Comparison of ENCODE assay signal across 22 mouse cellular contexts in genomic region chr2:181930037-181930436, GRCm38 (mm10).
DNase-seq lines count a peak whose midpoint lies in the region; ATAC-seq lines count a peak whose summit lies in the region.
"Had no signal": no experiment of that assay in that cellular context is flagged by ENCODE, and none has a peak within 500 bp of the region (broad histone marks: within the 10 kb centered on the region; RNA-seq: fewer than 3 reads in every experiment).

No protein-coding gene starts in this region.

- H3K9me3 ChIP-seq in hindbrain, embryonic 12.5 days (replicated peaks), result no peaks in the 10 kb centered on the region
- no peaks in the 10 kb centered on the region for H3K9me3 ChIP-seq in hindbrain, embryonic 16.5 days (ENCODE audit: control insufficient read depth, low read length)
- H3K9me3 ChIP-seq in midbrain, embryonic 12.5 days, result no peaks in the 10 kb centered on the region
- H3K9me3 ChIP-seq in midbrain, embryonic 13.5 days, result no peaks in the 10 kb centered on the region
- H3K9me3 ChIP-seq in forebrain, embryonic 10.5 days, result no peaks in the 10 kb centered on the region
- H3K9me3 ChIP-seq: G1E; heart, embryonic 10.5 days; limb, embryonic 12.5 days; liver, embryonic 13.5 days; lung, embryonic 15.5 days had no signal

- no peaks in the 10 kb centered on the region for H3K36me3 ChIP-seq in hindbrain, embryonic 12.5 days
- H3K36me3 ChIP-seq in hindbrain, embryonic 16.5 days (ENCODE audit: control insufficient read depth, insufficient read depth, low read length), result no peaks in the 10 kb centered on the region
- H3K36me3 ChIP-seq in midbrain, embryonic 12.5 days, result no peaks in the 10 kb centered on the region
- H3K36me3 ChIP-seq in midbrain, embryonic 13.5 days, result no peaks in the 10 kb centered on the region
- no peaks in the 10 kb centered on the region for H3K36me3 ChIP-seq in forebrain, embryonic 10.5 days (replicated peaks)
- H3K36me3 ChIP-seq: G1E; heart, embryonic 10.5 days; limb, embryonic 12.5 days; liver, embryonic 13.5 days; lung, embryonic 15.5 days had no signal

- no peaks in the 10 kb centered on the region for H3K27me3 ChIP-seq in hindbrain, embryonic 12.5 days
- H3K27me3 ChIP-seq in hindbrain, embryonic 16.5 days (replicated peaks; ENCODE audit: control insufficient read depth, insufficient read depth, low read length), result no peaks in the 10 kb centered on the region
- no peaks in the 10 kb centered on the region for H3K27me3 ChIP-seq in midbrain, embryonic 12.5 days
- H3K27me3 ChIP-seq in midbrain, embryonic 13.5 days, result no peaks in the 10 kb centered on the region
- no peaks in the 10 kb centered on the region for H3K27me3 ChIP-seq in forebrain, embryonic 10.5 days (ENCODE audit: poor library complexity, severe bottlenecking)
- H3K27me3 ChIP-seq: CH12.LX; limb, embryonic 12.5 days; liver, embryonic 13.5 days; lung, embryonic 15.5 days had no signal

- 84% methylated on average over 5 of the region's 5 CpGs for WGBS in hindbrain, embryonic 12.5 days
- WGBS in hindbrain, embryonic 16.5 days, result 87% methylated on average over 5 of the region's 5 CpGs
- 82% methylated on average over 5 of the region's 5 CpGs for WGBS in midbrain, embryonic 12.5 days
- WGBS in midbrain, embryonic 13.5 days, result 82% methylated on average over 5 of the region's 5 CpGs
- 85% methylated on average over 5 of the region's 5 CpGs for WGBS in forebrain, embryonic 10.5 days

- peak; percentile 72; the same call in 1 of the 2 replicates for ATAC-seq in hindbrain, embryonic 12.5 days (ENCODE audit: low FRiP score)
- ATAC-seq in hindbrain, embryonic 16.5 days, result no peak; the same call in 1 of the 2 replicates
- ATAC-seq in midbrain, embryonic 12.5 days (ENCODE audit: low FRiP score, low read depth), result peak; percentile 68; the same call in 1 of the 2 replicates
- ATAC-seq in midbrain, embryonic 13.5 days, result no peak
- peak; percentile 31; the same call in 1 of the 2 replicates for ATAC-seq in erythroid progenitor cell, adult 5-6 weeks (replicated peaks; ENCODE audit: low FRiP score, poor library complexity, severe bottlenecking)

- H3K4me1 ChIP-seq in hindbrain, embryonic 12.5 days, result no peaks in the 10 kb centered on the region
- H3K4me1 ChIP-seq in hindbrain, embryonic 16.5 days (ENCODE audit: control insufficient read depth, insufficient read depth, low read depth, low read length), result no peaks in the 10 kb centered on the region
- no peaks in the 10 kb centered on the region for H3K4me1 ChIP-seq in midbrain, embryonic 12.5 days
- H3K4me1 ChIP-seq in midbrain, embryonic 13.5 days (replicated peaks), result no peaks in the 10 kb centered on the region
- no peaks in the 10 kb centered on the region for H3K4me1 ChIP-seq in forebrain, embryonic 10.5 days
- H3K4me1 ChIP-seq: heart, embryonic 10.5 days; limb, embryonic 12.5 days; liver, embryonic 13.5 days; lung, embryonic 15.5 days had no signal

- H3K4me2 ChIP-seq in hindbrain, embryonic 12.5 days (replicated peaks), result no peak overlapping the region
- H3K4me2 ChIP-seq in hindbrain, embryonic 16.5 days (ENCODE audit: low read length), result no peak overlapping the region
- H3K4me2 ChIP-seq in midbrain, embryonic 12.5 days (replicated peaks), result no peak overlapping the region
- no peak overlapping the region for H3K4me2 ChIP-seq in midbrain, embryonic 13.5 days (replicated peaks)
- H3K4me2 ChIP-seq: limb, embryonic 12.5 days; liver, embryonic 13.5 days; lung, embryonic 15.5 days had no signal

- no peak overlapping the region for H3K4me3 ChIP-seq in hindbrain, embryonic 12.5 days
- no peak overlapping the region for H3K4me3 ChIP-seq in hindbrain, embryonic 16.5 days (ENCODE audit: low read length)
- H3K4me3 ChIP-seq in midbrain, embryonic 12.5 days, result no peak overlapping the region
- no peak overlapping the region for H3K4me3 ChIP-seq in midbrain, embryonic 13.5 days (replicated peaks)
- no peak overlapping the region for H3K4me3 ChIP-seq in forebrain, embryonic 10.5 days
- H3K4me3 ChIP-seq: heart, embryonic 10.5 days; layer of hippocampus, adult 2 months; limb, embryonic 12.5 days; liver, embryonic 13.5 days; lung, embryonic 15.5 days had no signal

- H3K9ac ChIP-seq in hindbrain, embryonic 12.5 days, result no peak overlapping the region
- H3K9ac ChIP-seq in hindbrain, embryonic 16.5 days (ENCODE audit: low read depth, low read length), result no peak overlapping the region
- no peak overlapping the region for H3K9ac ChIP-seq in midbrain, embryonic 12.5 days (replicated peaks)
- no peak overlapping the region for H3K9ac ChIP-seq in midbrain, embryonic 13.5 days (replicated peaks)
- H3K9ac ChIP-seq: limb, embryonic 12.5 days; liver, embryonic 13.5 days; lung, embryonic 15.5 days had no signal

- no peak for DNase-seq in B cell, adult 2 months
- DNase-seq in gastrocnemius, postnatal 10 days, result no peak
- DNase-seq in forebrain, embryonic 10.5 days (ENCODE audit: extremely low spot score, low spot score), result no peak
- DNase-seq: adrenal gland, postnatal 14 days; cerebellum, adult 8-10 months; cerebellum, postnatal 36 days; heart, postnatal 4 days; kidney, postnatal 25 days; liver, embryonic 13.5 days; lung, postnatal 36 days; right cerebral cortex, postnatal 14 days had no signal

- H3K27ac ChIP-seq in hindbrain, embryonic 12.5 days, result no peak overlapping the region
- no peak overlapping the region for H3K27ac ChIP-seq in hindbrain, embryonic 16.5 days (ENCODE audit: low read depth, low read length)
- H3K27ac ChIP-seq in midbrain, embryonic 12.5 days (replicated peaks), result no peak overlapping the region
- H3K27ac ChIP-seq in midbrain, embryonic 13.5 days, result no peak overlapping the region
- no peak overlapping the region for H3K27ac ChIP-seq in forebrain, embryonic 10.5 days
- H3K27ac ChIP-seq: heart, embryonic 10.5 days; layer of hippocampus, adult 2 months; limb, embryonic 12.5 days; liver, embryonic 13.5 days; lung, embryonic 15.5 days had no signal

Comparison
In these comparisons a context has a peak if more than half of its experiments do, and no peak if none do; other contexts are left out.
1. ATAC-seq: peak in hindbrain, embryonic 12.5 days (single experiment), midbrain, embryonic 12.5 days (single experiment) and erythroid progenitor cell, adult 5-6 weeks (single experiment); none in hindbrain, embryonic 16.5 days (single experiment) and midbrain, embryonic 13.5 days (single experiment).